Mouse (Mus musculus) lung, postnatal 0 days (tissue): ENCODE measurements at regions not wholly inside any gene's neighbourhood (a gene's known extent, or its start where the extent isn't known, plus 50 kb on each side); places are given as distances from the start of the nearest gene placed in this dataset.

ENCODE experiments used
- ATAC-seq: fragments of 200-750 bp; cut with Nextera tagmentation; 2 replicates; pipeline ENCODE4 v1.8.0; 2017; ENCODE audit warnings: moderate library complexity
- DNase-seq: peaks from one replicate; pipeline ENCODE4 v3.0.0-alpha.2; 2016; ENCODE audit warnings: low spot score
- H3K27ac ChIP-seq: fragments of 300-500 bp; sonication (generic); 2 replicates; pipeline ENCODE4 v1.5.1; 2014; ENCODE audit warnings: antibody characterized with exemption, mild to moderate bottlenecking, low read length, mixed read lengths
- H3K27me3 ChIP-seq: fragments of 300-500 bp; sonication (generic); replicated peaks from 2 replicates; pipeline ENCODE4 v1.6.1; 2014; ENCODE audit warnings: low read length, mixed read lengths; ENCODE audit not compliant: insufficient read depth
- H3K36me3 ChIP-seq: fragments of 300-500 bp; sonication (generic); 2 replicates; pipeline ENCODE4 v1.6.1; 2014; ENCODE audit warnings: low read length, mixed read lengths; ENCODE audit not compliant: insufficient read depth
- H3K4me1 ChIP-seq: fragments of 300-500 bp; sonication (generic); 2 replicates; pipeline ENCODE4 v1.6.1; 2014; ENCODE audit warnings: antibody characterized with exemption, low read depth, low read length, mixed read lengths; ENCODE audit not compliant: insufficient read depth
- H3K4me2 ChIP-seq: fragments of 300-500 bp; sonication (generic); replicated peaks from 2 replicates; pipeline ENCODE4 v1.6.1; 2014; ENCODE audit warnings: low read depth, mild to moderate bottlenecking, low read length, moderate library complexity, mixed read lengths
- H3K4me3 ChIP-seq: fragments of 300-500 bp; sonication (generic); 2 replicates; pipeline ENCODE4 v1.5.1; 2014; ENCODE audit warnings: low read depth, low read length
- H3K9ac ChIP-seq: fragments of 300-500 bp; sonication (generic); replicated peaks from 2 replicates; pipeline ENCODE4 v1.6.1; 2014; ENCODE audit warnings: low read depth, mild to moderate bottlenecking
- H3K9me3 ChIP-seq: fragments of 300-500 bp; sonication (generic); 2 replicates; pipeline ENCODE4 v1.6.1; 2016; ENCODE audit warnings: low read length, mixed read lengths
- CTCF ChIP-seq: IDR thresholded peaks from 2 replicates; pipeline ENCODE4 v1.5.1; 2016; ENCODE audit warnings: antibody characterized with exemption, mild to moderate bottlenecking
- EP300 ChIP-seq: IDR thresholded peaks from 2 replicates; pipeline ENCODE4 v1.6.1; 2016; ENCODE audit warnings: antibody characterized with exemption, mild to moderate bottlenecking, control low read depth
- WGBS: fragments of 180-500 bp; shearing (Covaris S2); extraction: QIAGEN DNeasy Blood & Tissue Kit; methylation state at CpG from one replicate; pipeline ENCODE4 v1.1.7; 2014; 5-methylcytosine and 5-hydroxymethylcytosine counted together

- peaks cover 4% of the 10 kb centered on the region; the same call in 1 of the 2 replicates for H3K4me1 ChIP-seq
- TF ChIP-seq EP300: peak; percentile 92
- TF ChIP-seq CTCF: no peak
- H3K9ac ChIP-seq: no peak overlapping the region
- no peak overlapping the region for H3K4me2 ChIP-seq
- H3K4me3 ChIP-seq: no peak overlapping the region
- no peak overlapping the region for H3K27ac ChIP-seq
- no peaks in the 10 kb centered on the region for H3K36me3 ChIP-seq
- WGBS: 31% methylated on average over 2 of the region's 2 CpGs
- H3K9me3 ChIP-seq: no peaks in the 10 kb centered on the region
- no peaks in the 10 kb centered on the region for H3K27me3 ChIP-seq
- DNase-seq (peak; percentile 73), ATAC-seq (peak; percentile 70)
These were observed 729.2 kb upstream of the Cited2 start for GRCm38 (mm10) chr10:16993789-16994188.

- Histone ChIP-seq H3K27me3 (no peaks in the 10 kb centered on the region), H3K9me3 (no peaks in the 10 kb centered on the region), H3K4me2 (peak overlapping the region; percentile 33), H3K4me1 (peaks cover 4% of the 10 kb centered on the region; the same call in 1 of the 2 replicates), H3K9ac (no peak overlapping the region), H3K4me3 (no peak overlapping the region), H3K36me3 (no peaks in the 10 kb centered on the region), H3K27ac (peak overlapping the region; percentile 28; the same call in 1 of the 2 replicates)
- DNase-seq (peak; percentile 60), ATAC-seq (no peak)
- WGBS: 16% methylated on average over 6 of the region's 6 CpGs
- TF ChIP-seq CTCF (no peak), EP300 (no peak)
These were observed 728.5 kb upstream of the Cited2 start for GRCm38 (mm10) chr10:16994526-16994925.

GRCm38 (mm10) chr10:16995010-16995409 is 728.0 kb upstream of the Cited2 start:
- 58% methylated on average over 1 of the region's 1 CpGs for WGBS
- DNase-seq (no peak), ATAC-seq (no peak)
- Histone ChIP-seq H3K9me3 (no peaks in the 10 kb centered on the region), H3K36me3 (no peaks in the 10 kb centered on the region), H3K27ac (no peak overlapping the region), H3K4me1 (peaks cover 4% of the 10 kb centered on the region; the same call in 1 of the 2 replicates), H3K27me3 (no peaks in the 10 kb centered on the region), H3K9ac (no peak overlapping the region), H3K4me3 (no peak overlapping the region), H3K4me2 (no peak overlapping the region)
- TF ChIP-seq EP300 (no peak), CTCF (no peak)

DNA sequence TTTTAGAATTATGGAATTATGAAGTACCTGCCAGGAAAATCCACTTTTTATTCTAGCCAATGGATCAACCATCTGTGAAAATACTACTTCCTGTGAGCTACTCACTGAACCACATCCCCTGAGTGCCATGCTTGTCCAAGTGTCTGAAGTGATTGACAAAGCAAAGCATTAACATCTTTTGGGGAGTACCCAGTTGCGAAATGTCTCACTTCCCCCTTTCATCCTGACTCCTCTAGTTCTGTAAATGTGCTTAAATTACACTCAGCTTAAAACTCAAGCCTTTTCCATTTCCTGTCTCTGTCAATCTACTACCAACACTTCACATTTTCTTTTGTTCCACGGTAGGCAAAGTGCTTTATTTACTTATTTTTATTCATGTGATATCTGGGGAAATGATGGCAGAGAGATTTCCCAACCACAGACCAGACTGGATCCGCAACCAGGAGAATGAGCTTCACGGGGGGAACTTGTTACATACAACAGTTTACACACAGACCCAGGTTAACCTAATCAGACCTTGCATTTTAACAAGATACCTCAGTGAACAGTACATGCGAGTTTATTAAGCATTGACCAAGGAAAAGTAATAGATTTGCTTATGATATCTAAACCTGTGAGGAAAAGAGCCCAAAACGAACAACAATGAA is 726.1 kb upstream of the Cited2 start:
- no peak overlapping the region for H3K27ac ChIP-seq
- no peaks in the 10 kb centered on the region for H3K27me3 ChIP-seq
- no peak overlapping the region for H3K9ac ChIP-seq
- 56% methylated on average over 6 of the region's 6 CpGs for WGBS
- H3K9me3 ChIP-seq: no peaks in the 10 kb centered on the region
- no peak overlapping the region for H3K4me2 ChIP-seq
- H3K36me3 ChIP-seq: no peaks in the 10 kb centered on the region
- ATAC-seq: peak; percentile 74
- TF ChIP-seq EP300 (peak; percentile 68), CTCF (no peak)
- no peak overlapping the region for H3K4me3 ChIP-seq
- H3K4me1 ChIP-seq: peaks cover 4% of the 10 kb centered on the region; the same call in 1 of the 2 replicates
- peak; percentile 76 for DNase-seq

GRCm38 (mm10) chr10:17001320-17001719 is 721.7 kb upstream of the Cited2 start:
- no peak for ATAC-seq
- Histone ChIP-seq H3K4me2 (no peak overlapping the region), H3K4me1 (no peaks in the 10 kb centered on the region), H3K9ac (no peak overlapping the region), H3K9me3 (no peaks in the 10 kb centered on the region), H3K4me3 (no peak overlapping the region), H3K36me3 (no peaks in the 10 kb centered on the region), H3K27ac (no peak overlapping the region), H3K27me3 (no peaks in the 10 kb centered on the region)
- 83% methylated on average over 8 of the region's 8 CpGs for WGBS
- TF ChIP-seq CTCF (no peak), EP300 (no peak)
- DNase-seq: no peak

DNA sequence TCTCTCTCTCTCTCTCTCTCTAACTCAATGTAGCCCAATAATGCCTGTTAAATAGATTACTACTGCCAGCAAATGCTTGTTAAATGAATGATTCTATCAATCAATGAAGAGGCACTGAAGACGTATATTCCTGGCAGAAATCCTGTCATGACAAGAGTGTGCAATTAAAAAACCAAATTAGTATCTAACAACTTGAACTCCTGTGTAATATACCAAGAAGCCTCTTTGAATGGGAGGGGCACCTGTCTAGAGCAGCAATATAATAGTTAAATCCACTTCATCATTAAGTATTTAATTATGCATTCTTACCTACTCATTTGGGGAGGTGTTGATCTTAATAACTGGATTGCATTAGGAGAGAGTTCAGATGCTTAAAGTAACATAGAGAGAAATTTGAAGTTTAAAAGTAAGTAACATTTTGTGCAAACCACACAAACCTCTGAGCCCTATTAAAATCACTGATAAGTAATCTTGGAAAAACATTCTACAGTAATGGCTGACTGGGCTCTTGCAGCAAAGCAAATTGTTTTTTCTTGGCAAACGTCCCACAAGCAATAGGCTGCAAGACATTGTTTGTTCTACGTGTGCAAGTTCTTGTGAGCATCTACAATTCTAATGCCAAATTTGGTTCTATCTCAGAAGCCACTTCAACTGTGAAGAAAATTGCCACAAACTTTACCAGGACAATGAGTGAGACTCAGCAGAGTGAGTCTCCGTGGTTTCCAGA is 719.7 kb upstream of the Cited2 start:
- Histone ChIP-seq H3K9me3 (no peaks in the 10 kb centered on the region), H3K9ac (no peak overlapping the region), H3K27ac (no peak overlapping the region), H3K36me3 (no peaks in the 10 kb centered on the region), H3K4me3 (no peak overlapping the region), H3K27me3 (no peaks in the 10 kb centered on the region), H3K4me2 (no peak overlapping the region), H3K4me1 (no peaks in the 10 kb centered on the region)
- ATAC-seq (no peak; the same call in 1 of the 2 replicates), DNase-seq (peak; percentile 48)
- 35% methylated on average over 4 of the region's 4 CpGs for WGBS
- TF ChIP-seq CTCF: no peak
- no peak for TF ChIP-seq EP300
